Mouse (Mus musculus) megakaryocyte, embryonic 14.5 days (primary cell): ENCODE measurements around the gene Maml3.

Experiments used
- FLI1 ChIP-seq: IDR thresholded peaks from 2 replicates; pipeline ENCODE4 v1.6.1; 2012; ENCODE audit warnings: low read length, inconsistent platforms, mixed read lengths
- GATA1 ChIP-seq: IDR thresholded peaks from 3 replicates; pipeline ENCODE4 v1.6.1; 2012; ENCODE audit warnings: mixed read lengths, low read length, inconsistent platforms, borderline replicate concordance

- TF ChIP-seq GATA1 (no peak), FLI1 (no peak)
Observed at GRCm38 (mm10) chr3:51840095-51840805, 264.6 kb downstream of the Maml3 start.
